Mouse (Mus musculus) forebrain, embryonic 15.5 days (tissue): ENCODE measurements around the gene Fzr1. TPM values are rescaled to one million over a fixed set of nuclear protein-coding genes. Genes with fewer than 3 reads are reported as not detected.

Experiments
- ATAC-seq: fragments of 200-750 bp; cut with Nextera tagmentation; replicated peaks from 2 replicates; pipeline ENCODE4 v1.8.0; 2017; ENCODE audit warnings: mild to moderate bottlenecking, moderate TSS enrichment, moderate library complexity
- H3K27ac ChIP-seq: fragments of 300-500 bp; sonication (generic); replicated peaks from 2 replicates; pipeline ENCODE4 v1.5.1; 2015; ENCODE audit warnings: mild to moderate bottlenecking, inconsistent platforms
- H3K27me3 ChIP-seq: fragments of 300-500 bp; sonication (generic); 2 replicates; pipeline ENCODE4 v1.6.1; 2015; ENCODE audit warnings: inconsistent platforms
- H3K36me3 ChIP-seq: fragments of 300-500 bp; sonication (generic); 2 replicates; pipeline ENCODE4 v1.6.1; 2015; ENCODE audit warnings: mild to moderate bottlenecking, inconsistent platforms
- H3K4me1 ChIP-seq: fragments of 300-500 bp; sonication (generic); 2 replicates; pipeline ENCODE4 v1.6.1; 2015; ENCODE audit warnings: inconsistent platforms
- H3K4me2 ChIP-seq: fragments of 300-500 bp; sonication (generic); replicated peaks from 2 replicates; pipeline ENCODE4 v1.6.1; 2015; ENCODE audit warnings: mild to moderate bottlenecking, inconsistent platforms
- H3K4me3 ChIP-seq: fragments of 300-500 bp; sonication (generic); 2 replicates; pipeline ENCODE4 v1.5.1; 2015; ENCODE audit warnings: mild to moderate bottlenecking, inconsistent platforms
- H3K9ac ChIP-seq: fragments of 300-500 bp; sonication (generic); replicated peaks from 2 replicates; pipeline ENCODE4 v1.6.1; 2015; ENCODE audit warnings: mild to moderate bottlenecking, inconsistent platforms
- H3K9me3 ChIP-seq: fragments of 300-500 bp; sonication (generic); 2 replicates; pipeline ENCODE4 v1.6.1; 2016; ENCODE audit warnings: inconsistent platforms
- WGBS: fragments of 180-500 bp; shearing (Covaris S2); methylation state at CpG from one replicate; pipeline ENCODE4 v1.1.7; 2015; ENCODE audit warnings: mixed read lengths; 5-methylcytosine and 5-hydroxymethylcytosine counted together
- polyA plus RNA-seq: library from polyadenylated mRNA; unstranded; fragments of >200 nt; fragmentation: Nextera tagmentation; extraction: Ambion mirVana; gene quantifications from 2 replicates; pipeline ENCODE4 v1.2.1, GENCODE M21; 2015

The Fzr1 gene
- polyA plus RNA-seq, 1 experiment from 2014 or later, result 135 TPM

GRCm38 (mm10) chr10:81341333-81341949 is 36.9 kb downstream of the Fzr1 start:
- no peaks in the 10 kb centered on the region for H3K36me3 ChIP-seq
- 33% methylated on average over 16 of the region's 16 CpGs for WGBS
- no peaks in the 10 kb centered on the region for H3K9me3 ChIP-seq
- H3K4me1 ChIP-seq, result peaks cover 10% of the 10 kb centered on the region
- no peak for ATAC-seq
- H3K27me3 ChIP-seq, result peaks cover 56% of the 10 kb centered on the region
- H3K27ac ChIP-seq, result no peak overlapping the region
- no peak overlapping the region for H3K4me2 ChIP-seq
- H3K4me3 ChIP-seq, result no peak overlapping the region
- H3K9ac ChIP-seq, result no peak overlapping the region

DNA sequence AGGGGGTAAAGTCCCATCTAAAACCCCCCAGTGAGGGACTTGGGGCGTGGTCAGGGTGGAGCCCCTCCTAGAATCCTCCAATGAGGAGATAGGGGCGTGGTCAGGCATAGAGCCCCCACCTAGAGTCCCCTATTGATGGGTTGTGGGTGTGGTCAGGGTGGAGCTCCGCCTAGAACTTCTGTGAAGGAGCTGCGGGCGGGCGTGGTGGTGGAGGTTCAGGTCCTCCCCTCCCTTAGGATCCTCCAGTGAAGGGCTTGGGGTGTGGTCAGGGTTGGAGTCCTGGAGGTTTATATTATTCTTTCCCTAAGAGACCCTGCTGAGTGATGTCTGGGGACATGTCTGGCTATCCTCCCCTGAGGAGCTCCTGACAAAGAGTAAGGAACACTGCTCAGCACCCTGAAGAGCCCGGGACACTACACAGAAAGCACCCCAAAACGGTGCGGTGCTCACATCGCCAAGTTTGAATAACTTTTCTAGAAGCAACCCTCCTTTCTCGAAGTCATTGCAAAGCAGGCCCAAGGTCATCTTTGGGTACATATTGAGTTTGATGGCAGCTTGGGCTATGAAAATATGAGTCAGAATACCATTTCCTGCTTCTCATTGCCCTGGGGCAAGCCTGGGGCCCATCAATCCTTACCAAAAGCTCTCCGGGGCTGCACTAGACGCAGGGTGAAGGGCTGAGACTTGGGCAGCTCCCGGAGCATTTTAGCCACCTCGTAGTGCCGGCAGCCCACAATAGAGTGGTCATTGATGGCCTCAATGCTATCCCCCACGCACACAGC is 37.6 kb downstream of the Fzr1 start:
- no peak overlapping the region for H3K4me3 ChIP-seq
- peaks cover 9% of the 10 kb centered on the region for H3K4me1 ChIP-seq
- no peak overlapping the region for H3K4me2 ChIP-seq
- peaks cover 52% of the 10 kb centered on the region for H3K27me3 ChIP-seq
- H3K9me3 ChIP-seq, result no peaks in the 10 kb centered on the region
- H3K9ac ChIP-seq, result no peak overlapping the region
- ATAC-seq, result no peak
- H3K27ac ChIP-seq, result no peak overlapping the region
- WGBS, result 39% methylated on average over 17 of the region's 17 CpGs
- no peaks in the 10 kb centered on the region for H3K36me3 ChIP-seq

DNA sequence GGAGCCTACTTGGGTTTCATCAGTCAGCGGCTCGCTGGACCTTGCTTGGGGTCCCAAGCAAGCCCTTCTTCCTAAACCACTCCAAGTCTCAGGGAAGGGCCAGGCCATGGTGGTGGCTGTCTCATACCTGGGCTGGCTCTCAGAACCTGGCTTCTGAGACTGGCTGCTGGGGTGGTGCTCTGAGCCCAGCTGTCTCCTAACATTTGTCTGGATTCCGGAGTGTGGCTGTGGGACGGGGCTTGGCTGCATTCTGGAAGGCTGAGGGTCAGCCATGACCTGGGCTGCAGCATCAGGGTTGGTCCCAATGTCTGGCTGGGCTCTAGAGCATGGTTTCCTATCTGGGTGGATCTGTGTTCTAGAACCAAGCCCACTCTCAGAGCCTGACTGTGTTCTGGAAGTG is 41.8 kb downstream of the Fzr1 start:
- Histone ChIP-seq H3K27me3 (peaks cover 32% of the 10 kb centered on the region), H3K36me3 (no peaks in the 10 kb centered on the region), H3K4me2 (no peak overlapping the region), H3K27ac (no peak overlapping the region), H3K9me3 (no peaks in the 10 kb centered on the region), H3K4me3 (no peak overlapping the region), H3K9ac (no peak overlapping the region), H3K4me1 (peaks cover 7% of the 10 kb centered on the region)
- WGBS, result 95% methylated on average over 4 of the region's 4 CpGs
- no peak for ATAC-seq

DNA sequence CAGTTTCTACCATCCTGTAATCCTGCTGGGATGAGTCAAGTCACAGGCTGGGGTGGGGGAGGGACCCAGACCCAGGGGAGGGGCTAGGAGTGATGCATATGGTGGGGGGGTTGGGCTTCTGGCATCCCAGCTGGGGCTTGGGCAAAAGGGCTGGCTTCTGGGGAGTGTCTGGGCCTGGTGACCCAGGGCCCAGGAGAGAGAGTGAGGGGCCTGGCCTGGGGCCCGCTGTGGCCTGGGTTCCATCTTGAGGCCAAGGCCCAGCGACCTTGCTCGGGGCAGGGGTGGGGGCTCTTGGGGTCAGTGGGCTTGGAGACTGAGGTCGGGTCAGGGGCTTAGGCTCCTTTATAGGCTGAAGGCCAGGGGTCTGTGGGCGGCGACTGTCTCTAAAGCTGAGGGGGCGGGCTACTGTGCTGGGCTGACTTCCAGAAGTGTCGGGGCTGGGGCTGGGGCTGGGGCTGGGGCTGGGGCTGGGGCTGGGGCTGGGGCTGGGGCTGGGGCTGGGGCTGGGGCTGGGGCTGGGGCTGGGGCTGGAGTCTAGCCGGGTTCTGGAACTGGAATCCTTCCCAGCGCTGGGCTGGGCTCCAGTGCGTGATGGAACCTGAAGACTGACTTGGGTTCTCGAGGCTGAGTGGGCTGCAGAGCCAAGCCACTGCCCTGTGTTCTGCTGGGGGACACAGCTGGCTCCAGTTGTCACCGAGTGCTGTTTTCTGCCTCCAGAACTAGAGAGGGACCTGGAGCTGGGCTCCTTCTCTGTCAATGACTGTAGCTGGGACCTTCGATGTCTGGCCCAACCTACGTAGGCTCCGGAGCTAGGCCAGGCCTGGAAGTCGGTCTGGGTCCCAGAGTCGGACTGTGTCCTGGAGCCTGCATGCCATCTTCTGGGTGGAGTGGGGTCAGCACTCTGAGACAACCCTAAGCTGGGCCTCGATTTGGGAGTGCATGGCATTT is 42.6 kb downstream of the Fzr1 start:
- Histone ChIP-seq H3K9me3 (no peaks in the 10 kb centered on the region), H3K27me3 (peaks cover 24% of the 10 kb centered on the region), H3K9ac (no peak overlapping the region), H3K36me3 (no peaks in the 10 kb centered on the region), H3K4me1 (peaks cover 7% of the 10 kb centered on the region), H3K4me2 (no peak overlapping the region), H3K27ac (no peak overlapping the region), H3K4me3 (no peak overlapping the region)
- no peak for ATAC-seq
- WGBS, result 41% methylated on average over 19 of the region's 19 CpGs

GRCm38 (mm10) chr10:81334324-81334723 is 44.0 kb downstream of the Fzr1 start:
- Histone ChIP-seq H3K4me1 (peaks cover 7% of the 10 kb centered on the region), H3K9ac (no peak overlapping the region), H3K27ac (no peak overlapping the region), H3K4me3 (no peak overlapping the region), H3K36me3 (no peaks in the 10 kb centered on the region), H3K4me2 (no peak overlapping the region), H3K9me3 (no peaks in the 10 kb centered on the region), H3K27me3 (peaks cover 20% of the 10 kb centered on the region)
- ATAC-seq, result no peak
- 60% methylated on average over 11 of the region's 11 CpGs for WGBS

- ATAC-seq, result no peak
- H3K36me3 ChIP-seq, result peaks cover under 1% of the 10 kb centered on the region; the same call in 1 of the 2 replicates
- 27% methylated on average over 29 of the region's 29 CpGs for WGBS
- no peaks in the 10 kb centered on the region for H3K9me3 ChIP-seq
- H3K27ac ChIP-seq, result no peak overlapping the region
- peaks cover 7% of the 10 kb centered on the region for H3K4me1 ChIP-seq
- H3K4me2 ChIP-seq, result no peak overlapping the region
- H3K4me3 ChIP-seq, result no peak overlapping the region
- peaks cover 20% of the 10 kb centered on the region for H3K27me3 ChIP-seq
- H3K9ac ChIP-seq, result no peak overlapping the region
Observed at GRCm38 (mm10) chr10:81332277-81332676, 46.0 kb downstream of the Fzr1 start.

- Histone ChIP-seq H3K4me2 (no peak overlapping the region), H3K4me3 (no peak overlapping the region), H3K36me3 (peaks cover 23% of the 10 kb centered on the region), H3K9ac (no peak overlapping the region), H3K9me3 (no peaks in the 10 kb centered on the region), H3K4me1 (peaks cover 1% of the 10 kb centered on the region; the same call in 1 of the 2 replicates), H3K27ac (no peak overlapping the region), H3K27me3 (peaks cover 20% of the 10 kb centered on the region)
- no peak for ATAC-seq
- 59% methylated on average over 4 of the region's 4 CpGs for WGBS
Observed at GRCm38 (mm10) chr10:81330007-81330406, 48.3 kb downstream of the Fzr1 start.

- ATAC-seq, result no peak
- H3K9me3 ChIP-seq, result no peaks in the 10 kb centered on the region
- no peak overlapping the region for H3K4me2 ChIP-seq
- WGBS, result 77% methylated on average over 10 of the region's 10 CpGs
- H3K27ac ChIP-seq, result no peak overlapping the region
- peaks cover 30% of the 10 kb centered on the region for H3K36me3 ChIP-seq
- H3K4me1 ChIP-seq, result no peaks in the 10 kb centered on the region
- H3K9ac ChIP-seq, result no peak overlapping the region
- no peak overlapping the region for H3K4me3 ChIP-seq
- H3K27me3 ChIP-seq, result peaks cover 20% of the 10 kb centered on the region
Observed at GRCm38 (mm10) chr10:81329194-81329975, 48.9 kb downstream of the Fzr1 start.

DNA sequence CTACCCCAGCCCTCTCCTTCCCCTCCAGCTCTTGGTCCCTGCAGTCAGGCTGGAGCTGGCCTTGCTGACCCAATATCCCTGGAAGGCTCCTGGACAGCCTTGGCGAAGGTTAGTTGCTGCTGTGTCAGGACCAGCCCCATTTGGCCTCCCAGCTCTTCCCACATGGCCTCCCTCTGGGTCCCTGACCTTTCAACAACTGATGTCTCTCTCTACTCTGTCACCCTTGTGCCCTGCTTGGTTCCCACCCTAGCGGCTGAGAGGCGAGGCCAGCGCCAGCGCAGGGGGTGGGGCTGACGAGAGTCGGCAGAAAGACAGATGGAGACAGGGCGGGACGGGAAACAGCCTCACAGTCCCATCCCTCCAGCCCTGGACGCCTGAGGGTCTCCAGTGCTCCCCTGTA is 49.9 kb downstream of the Fzr1 start, which contains the start of gene Tbxa2r:
Tbxa2r (plus strand) TSS at position 346 of the 400 bp plus-strand sequence.
- Histone ChIP-seq H3K36me3 (peaks cover 40% of the 10 kb centered on the region), H3K9me3 (no peaks in the 10 kb centered on the region), H3K9ac (no peak within 1 kb of the TSS), H3K4me3 (no peak within 1 kb of the TSS), H3K27ac (0 out of 2 replicates have a peak within 1 kb of the TSS, but pooled peaks have one; percentile 8), H3K27me3 (peaks cover 19% of the 10 kb centered on the region), H3K4me2 (no peak within 1 kb of the TSS), H3K4me1 (no peaks in the 10 kb centered on the region)
- WGBS, result 24% methylated on average over 10 of the region's 10 CpGs
- no peak for ATAC-seq

DNA sequence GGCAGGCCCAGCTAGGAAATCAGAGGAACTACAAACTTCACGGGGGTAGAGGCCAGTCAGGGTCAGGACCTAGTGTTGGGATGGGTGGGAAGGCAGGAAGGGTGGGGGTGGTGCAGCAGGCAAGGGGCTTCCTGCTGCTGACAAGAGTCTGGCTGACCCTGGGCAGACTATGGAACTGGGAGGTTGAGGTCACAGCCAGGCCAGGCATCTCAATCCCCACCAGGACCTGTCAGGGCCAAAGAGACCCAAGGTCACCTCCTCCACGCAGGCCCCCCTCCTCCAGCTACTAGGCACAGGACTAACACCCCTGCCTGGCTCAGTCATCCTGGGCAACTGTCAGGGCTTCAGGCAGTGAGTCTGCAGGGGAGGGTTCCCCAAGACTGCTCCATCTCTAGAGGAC is 50.4 kb downstream of the Fzr1 start:
- Histone ChIP-seq H3K36me3 (peaks cover 44% of the 10 kb centered on the region), H3K9ac (no peak overlapping the region), H3K4me3 (no peak overlapping the region), H3K4me2 (no peak overlapping the region), H3K4me1 (no peaks in the 10 kb centered on the region), H3K9me3 (no peaks in the 10 kb centered on the region), H3K27ac (no peak overlapping the region), H3K27me3 (peaks cover 14% of the 10 kb centered on the region)
- no peak for ATAC-seq
- 56% methylated on average over 2 of the region's 2 CpGs for WGBS

DNA sequence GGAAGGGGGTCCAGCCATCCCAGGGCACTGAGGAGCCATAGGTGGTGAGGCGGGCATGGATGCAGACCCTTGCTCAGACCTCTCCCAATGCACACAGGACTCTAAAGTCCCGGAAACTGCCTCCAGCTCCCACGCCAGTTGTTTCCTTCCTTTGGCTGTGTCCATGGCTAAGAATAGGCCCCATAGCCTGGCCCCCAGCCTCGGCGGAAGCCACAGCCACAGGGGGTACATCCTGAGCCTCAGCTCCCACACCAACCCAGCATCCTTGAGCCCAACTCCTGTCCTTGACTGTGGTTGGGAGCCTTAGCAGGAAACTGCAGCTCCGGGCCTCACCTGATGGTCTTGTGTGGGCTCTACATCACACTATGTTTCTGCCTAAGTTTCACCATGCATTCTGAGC is 51.5 kb downstream of the Fzr1 start:
- H3K4me1 ChIP-seq, result peaks cover 7% of the 10 kb centered on the region
- H3K4me2 ChIP-seq, result no peak overlapping the region
- 83% methylated on average over 6 of the region's 6 CpGs for WGBS
- H3K9me3 ChIP-seq, result no peaks in the 10 kb centered on the region
- peaks cover 3% of the 10 kb centered on the region; the same call in 1 of the 2 replicates for H3K27me3 ChIP-seq
- H3K36me3 ChIP-seq, result peaks cover 50% of the 10 kb centered on the region
- no peak for ATAC-seq
- H3K27ac ChIP-seq, result no peak overlapping the region
- H3K4me3 ChIP-seq, result no peak overlapping the region
- no peak overlapping the region for H3K9ac ChIP-seq
